Mouse (Mus musculus) cerebral cortex, adult 2 months (tissue): ENCODE results near the gene Olfr836.

Experiments used
- WGBS: fragments of 180-500 bp; shearing (Covaris S2); methylation state at CpG from one replicate; pipeline ENCODE4 v1.1.7; 2018; 5-methylcytosine and 5-hydroxymethylcytosine counted together

Olfr836 gene

DNA sequence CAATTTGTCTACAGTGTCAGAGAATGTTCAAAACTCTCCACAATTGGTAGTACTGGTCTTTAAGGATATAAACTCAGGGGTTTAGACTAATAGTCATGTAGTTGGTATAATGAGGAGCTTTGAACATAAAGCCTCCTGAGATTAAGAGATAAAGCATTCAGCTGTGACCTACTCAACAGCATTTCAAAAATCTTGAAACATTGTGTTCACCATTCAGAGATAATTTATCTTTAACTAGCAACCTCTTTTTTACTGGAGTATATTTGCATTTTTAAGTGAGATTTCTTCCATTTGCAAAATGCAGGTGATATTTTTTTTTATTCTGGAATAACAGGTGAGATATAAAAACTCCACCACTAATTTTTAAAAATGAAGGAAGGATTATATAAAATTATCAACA lies at the start of gene Olfr836:
Gene Olfr836 (plus strand): TSS at position 301 of the 400 bp plus-strand sequence.

DNA sequence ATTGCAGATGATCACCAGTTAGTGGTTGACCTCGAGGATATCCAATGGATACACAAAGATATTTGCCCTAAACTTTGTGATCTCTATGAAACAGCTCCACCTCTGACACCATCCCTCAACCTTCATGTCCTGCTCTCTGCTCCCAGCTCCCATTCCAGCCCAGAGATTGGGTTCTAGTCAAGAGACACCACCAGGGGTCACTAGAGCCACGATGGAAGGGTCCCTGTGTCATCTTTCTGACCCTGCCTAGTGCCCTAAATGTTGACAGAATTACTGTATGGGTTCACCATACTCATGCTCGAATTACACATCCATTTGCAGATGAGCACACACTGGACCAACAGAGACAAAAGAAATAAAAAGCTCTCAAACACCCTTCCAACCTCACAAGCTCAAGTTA lies 35.2 kb upstream of the Olfr836 start:
- 24% methylated on average over 3 of the region's 3 CpGs for WGBS

DNA sequence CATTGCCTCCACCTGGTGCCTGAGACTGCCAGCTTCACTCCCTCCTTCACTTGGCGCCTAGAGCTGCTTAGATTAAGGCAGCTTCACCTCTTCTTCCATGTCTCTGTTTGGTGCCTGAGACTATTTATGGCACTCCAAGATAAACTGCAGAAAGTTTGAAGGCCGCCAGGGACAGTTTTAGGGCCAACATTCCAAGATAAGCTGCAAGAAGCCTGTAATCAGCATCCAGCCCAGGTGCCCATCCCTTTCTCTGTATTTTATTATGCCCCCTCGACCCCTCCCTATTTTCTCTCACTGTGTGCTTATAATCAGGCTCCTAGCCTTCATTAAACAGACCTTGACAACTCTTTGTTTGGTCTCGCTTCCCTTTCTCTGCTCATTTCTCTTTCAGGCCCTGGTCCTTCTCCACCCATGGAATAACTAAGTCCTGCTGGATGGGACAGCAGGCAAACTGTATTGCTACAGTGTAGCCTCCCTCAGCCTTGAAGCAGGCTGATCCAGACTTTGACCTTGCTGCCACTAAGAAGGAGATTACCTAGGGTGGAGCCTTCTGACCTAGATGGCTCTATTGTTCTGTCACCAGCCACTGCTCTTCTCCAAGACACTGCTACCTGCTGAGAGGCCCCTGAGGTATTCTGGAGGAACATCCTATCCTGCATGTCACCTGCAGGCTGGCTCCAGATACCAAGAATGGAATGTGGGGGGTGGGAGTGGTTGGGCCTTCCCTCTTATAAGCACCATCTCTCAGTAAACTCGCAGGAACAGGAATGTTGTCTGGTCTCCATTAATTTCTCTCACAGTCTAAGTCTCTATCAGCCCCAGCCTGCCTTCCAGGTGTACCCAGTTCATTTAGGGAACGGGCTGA lies 27.1 kb upstream of the Olfr836 start:
- 63% methylated on average over 6 of the region's 6 CpGs for WGBS

DNA sequence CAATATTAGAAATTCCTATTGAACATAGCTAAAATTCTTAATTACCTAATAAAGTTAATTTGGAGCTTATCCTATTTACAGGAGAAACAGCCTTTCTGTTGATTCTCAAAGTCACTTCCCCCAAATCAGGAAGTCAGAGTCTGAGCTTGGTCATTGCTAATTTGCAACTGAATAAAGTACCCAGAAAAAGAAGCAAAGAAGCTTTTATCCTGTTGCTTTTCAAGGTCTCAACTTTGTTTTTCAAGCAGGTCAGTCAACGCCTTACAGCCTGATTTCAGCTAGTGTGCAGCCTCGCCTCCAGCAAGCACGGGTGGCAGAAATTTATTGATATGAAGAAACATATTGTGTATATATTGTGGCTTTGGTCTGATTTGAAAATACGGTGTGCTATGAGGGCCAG lies 22.9 kb upstream of the Olfr836 start:
- 85% methylated on average over 4 of the region's 4 CpGs for WGBS

DNA sequence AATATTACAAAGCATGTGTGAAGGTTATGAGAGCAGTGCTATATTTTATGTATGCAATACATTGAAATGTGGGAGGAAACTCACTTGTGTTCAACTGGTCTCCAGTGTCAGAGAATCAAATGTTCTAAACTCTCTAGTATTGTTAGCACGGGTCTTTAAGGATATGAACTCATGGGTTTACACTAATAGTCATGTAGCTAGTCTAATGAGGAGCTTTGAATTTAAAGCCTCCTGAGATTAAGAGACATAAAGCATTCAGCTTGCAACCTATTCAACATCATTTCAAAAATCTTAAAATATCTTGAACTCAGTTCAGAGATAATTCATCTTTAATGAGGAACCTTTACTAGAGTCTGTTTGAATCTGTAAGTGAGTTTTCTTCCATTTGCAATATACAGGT lies 15.8 kb downstream of the Olfr836 start, which contains the start of gene Olfr837:
Gene Olfr837 (plus strand): TSS at position 301 of the 400 bp plus-strand sequence.
- WGBS, result 76% methylated on average over 1 of the region's 1 CpGs
